8 mouse cellular contexts compared by ENCODE assay signal in the genomic region with DNA sequence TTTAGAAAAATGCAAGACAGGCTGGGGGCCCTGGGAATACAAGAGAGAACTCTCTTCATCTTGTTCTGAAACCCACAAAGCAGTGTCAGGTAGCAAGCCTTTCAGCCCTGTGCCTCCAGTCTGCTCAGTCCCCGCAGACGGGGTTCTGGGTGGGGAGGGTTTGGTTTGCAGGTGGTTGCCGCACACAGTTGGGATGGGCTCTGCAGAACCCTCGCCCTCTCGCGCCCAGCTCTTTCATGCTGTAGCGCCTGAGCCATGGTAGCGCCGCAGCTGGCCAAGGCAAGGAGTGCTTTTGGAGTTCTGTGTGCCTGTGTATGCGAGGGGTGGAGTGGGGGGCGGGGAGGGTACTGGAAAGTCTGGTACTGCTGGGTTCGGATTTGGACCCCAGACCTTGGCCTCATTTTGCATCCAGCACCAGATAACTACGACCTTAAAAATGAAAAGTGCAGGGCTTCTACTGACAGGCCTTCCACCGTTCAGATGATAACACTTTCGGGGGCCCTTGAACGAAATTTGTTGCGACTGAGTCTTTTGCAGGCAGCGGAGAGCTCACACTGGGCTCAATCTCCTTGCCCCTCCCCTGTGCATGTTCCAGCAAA. TPM values are rescaled to one million over a fixed set of nuclear protein-coding genes. Genes with fewer than 3 reads are reported as not detected.
DNase-seq lines count a peak whose midpoint lies in the region; ATAC-seq and TF ChIP-seq lines count a peak whose summit lies in the region.

No protein-coding gene starts in this region.

- H3K36me3 ChIP-seq in forebrain, embryonic 15.5 days, result no peaks in the 10 kb centered on the region
- no peaks in the 10 kb centered on the region for H3K36me3 ChIP-seq in macrophage (ENCODE audit: inconsistent target)
- H3K36me3 ChIP-seq in small intestine, adult 2 months (ENCODE audit: control insufficient read depth, insufficient read depth, low read length), result no peaks in the 10 kb centered on the region

- H3K4me3 ChIP-seq in forebrain, embryonic 15.5 days, result peak overlapping the region; percentile 40
- H3K4me3 ChIP-seq in macrophage (ENCODE audit: inconsistent target), result peak overlapping the region; percentile 22; the same call in 1 of the 2 replicates
- peak overlapping the region; percentile 28; the same call in 1 of the 2 replicates for H3K4me3 ChIP-seq in small intestine, adult 2 months (ENCODE audit: low read depth, low read length)

- DNase-seq in layer of hippocampus, adult 11-12 months (ENCODE audit: low spot score), result peak; percentile 20
- DNase-seq in layer of hippocampus, postnatal 25 days (ENCODE audit: extremely low spot score in 1 of 2, low spot score in 1 of 2), result no peak
- DNase-seq in brain, adult 2 months (ENCODE audit: low read depth, low spot score), result peak; percentile 62
- DNase-seq in kidney, postnatal 10 days, result peak; percentile 34
- DNase-seq in urinary bladder, adult 18-20 months (ENCODE audit: low spot score in 2 of 2), result no peak

- no peak overlapping the region for H3K9ac ChIP-seq in forebrain, embryonic 15.5 days (replicated peaks)

- WGBS in forebrain, embryonic 15.5 days, result 23% methylated on average over 18 of the region's 18 CpGs
- WGBS in macrophage (ENCODE audit: missing documents), result 23% methylated on average over 14 of the region's 18 CpGs
- WGBS in small intestine, adult 2 months, result 23% methylated on average over 18 of the region's 18 CpGs

- H3K4me2 ChIP-seq in forebrain, embryonic 15.5 days (replicated peaks), result peak overlapping the region; percentile 82

- H3K27me3 ChIP-seq in forebrain, embryonic 15.5 days, result no peaks in the 10 kb centered on the region
- peaks cover 4% of the 10 kb centered on the region; the same call in 1 of the 2 replicates for H3K27me3 ChIP-seq in small intestine, adult 2 months (ENCODE audit: control insufficient read depth, insufficient read depth, low read length)

- H3K9me3 ChIP-seq in forebrain, embryonic 15.5 days, result no peaks in the 10 kb centered on the region

- no peak overlapping the region for H3K27ac ChIP-seq in forebrain, embryonic 15.5 days (replicated peaks)
- H3K27ac ChIP-seq in macrophage, result no peak overlapping the region
- no peak overlapping the region for H3K27ac ChIP-seq in small intestine, adult 2 months (ENCODE audit: insufficient read depth, low read depth, low read length)

- no peaks in the 10 kb centered on the region for H3K79me2 ChIP-seq in macrophage (ENCODE audit: inconsistent target)

- no peak for TF ChIP-seq CTCF in small intestine, adult 2 months (IDR thresholded peaks at IDR 0.05; ENCODE audit: extremely low read depth, insufficient read length, insufficient replicate concordance, low read depth, low read length)

- peaks cover 17% of the 10 kb centered on the region for H3K4me1 ChIP-seq in forebrain, embryonic 15.5 days
- 0 out of 2 replicates have a peak, but pooled peaks cover 1% of the 10 kb centered on the region for H3K4me1 ChIP-seq in small intestine, adult 2 months (ENCODE audit: control insufficient read depth, insufficient read depth, insufficient read length, low read length)

- no peak for TF ChIP-seq POLR2A in small intestine, adult 2 months (IDR thresholded peaks at IDR 0.05; ENCODE audit: low read depth, low read length)

- peak; percentile 54 for ATAC-seq in forebrain, embryonic 15.5 days (replicated peaks)

RNA-seq across cellular contexts. Expression of gene Tmem255a, which starts 1.8 kb away (rescaled TPM):
- 10 to 100 TPM; 14.8 to 23.4 TPM for total RNA-seq in layer of hippocampus, postnatal 25 days (2021)
- 11.5 and 13.2 TPM in 2 replicates for polyA plus RNA-seq in forebrain, embryonic 15.5 days (2015; fragmentation: Nextera tagmentation; extraction: Ambion mirVana)
- total RNA-seq in macrophage (2018; cell fraction: chromatin; rRNA removed), result not detected
- under 1 TPM in 2 of 26 experiments, not detected in 24; 0.04 to 0.06 TPM for total RNA-seq in macrophage (2018; cell fraction: cytosol; rRNA removed)
- total RNA-seq in macrophage (2018; cell fraction: nucleus; rRNA removed), result not detected
- not detected in 3 replicates for polyA plus RNA-seq in macrophage (2018)
- 0.13 and 0.47 TPM in 2 replicates for polyA plus RNA-seq in small intestine, adult 2 months (2012; rRNA removed)

Comparison
In these comparisons a context has a peak if more than half of its experiments do, and no peak if none do; other contexts are left out.
1. DNase-seq: peak in layer of hippocampus, adult 11-12 months (single experiment), brain, adult 2 months (single experiment) and kidney, postnatal 10 days (single experiment); none in layer of hippocampus, postnatal 25 days (0 of 2) and urinary bladder, adult 18-20 months (0 of 2).
2. Peak in every context shown above with its lines, with median percentiles within 50 percentile points of each other: H3K4me3 ChIP-seq.